Mouse (Mus musculus) kidney, postnatal 14 days (tissue): ENCODE measurements around the gene Gulp1.
A peak's percentile ranks its signal among the peaks of the same experiment; 100 is the strongest.

Experiments
- DNase-seq: peaks from one replicate; pipeline ENCODE4 v3.0.0; 2022; ENCODE audit warnings: mixed read lengths

The Gulp1 gene

GRCm38 (mm10) chr1:44741256-44741655 is 189.9 kb downstream of the Gulp1 start:
- peak; percentile 7 for DNase-seq

- DNase-seq, result peak; percentile 57
Measured at GRCm38 (mm10) chr1:44745711-44746110, 194.4 kb downstream of the Gulp1 start.

- DNase-seq, result no peak
Measured at GRCm38 (mm10) chr1:44750731-44751730, 199.7 kb downstream of the Gulp1 start.

- no peak for DNase-seq
Measured at GRCm38 (mm10) chr1:44778251-44778650, 226.9 kb downstream of the Gulp1 start.

GRCm38 (mm10) chr1:44803594-44804372 is 252.5 kb downstream of the Gulp1 start:
- DNase-seq, result no peak

- DNase-seq, result no peak
Measured at GRCm38 (mm10) chr1:44806368-44806767, 255.1 kb downstream of the Gulp1 start.

GRCm38 (mm10) chr1:44810336-44810735 is 259.0 kb downstream of the Gulp1 start:
- DNase-seq, result no peak

GRCm38 (mm10) chr1:44833934-44834333 is 282.6 kb downstream of the Gulp1 start:
- DNase-seq, result no peak
